12 mouse cellular contexts compared by ENCODE assay signal in the genomic region with DNA sequence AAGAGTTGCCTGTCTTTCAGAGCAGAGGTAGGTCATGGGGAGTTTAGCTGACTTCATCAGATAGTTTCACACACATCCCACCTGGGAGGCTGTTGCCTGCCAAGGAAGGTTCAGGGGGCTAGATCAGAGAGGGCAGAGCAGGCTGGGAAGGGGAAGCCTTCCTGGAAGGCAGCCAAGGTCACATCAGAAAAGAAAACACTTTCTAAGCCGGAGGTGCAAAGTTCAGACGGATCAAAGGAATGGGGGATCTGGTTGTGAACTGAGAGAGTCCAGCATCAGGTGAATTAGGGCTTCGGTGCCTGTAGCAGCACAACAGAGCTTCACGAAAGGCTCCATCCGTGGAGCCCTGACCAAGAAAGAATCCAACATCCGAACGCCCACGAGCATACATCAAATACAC.
A peak's percentile ranks its signal among the peaks of the same experiment; 100 is the strongest.
DNase-seq lines count a peak whose midpoint lies in the region; ATAC-seq and TF ChIP-seq lines count a peak whose summit lies in the region.
"Had no signal": no experiment of that assay in that cellular context is flagged by ENCODE, and none has a peak within 500 bp of the region (broad histone marks: within the 10 kb centered on the region; RNA-seq: fewer than 3 reads in every experiment).

No protein-coding gene starts in this region.

- no peak for TF ChIP-seq CTCF in liver, embryonic 14.5 days (IDR thresholded peaks at IDR 0.05; ENCODE audit: low read depth)

- no peak overlapping the region for H3K27ac ChIP-seq in kidney, embryonic 14.5 days (ENCODE audit: low read depth, low read length)
- no peak overlapping the region for H3K27ac ChIP-seq in kidney, embryonic 16.5 days (ENCODE audit: low read length)
- no peak overlapping the region for H3K27ac ChIP-seq in liver, embryonic 14.5 days
- no peak overlapping the region for H3K27ac ChIP-seq in forebrain, embryonic 13.5 days
- H3K27ac ChIP-seq: forebrain, embryonic 15.5 days; hindbrain, embryonic 15.5 days had no signal

- WGBS in kidney, embryonic 14.5 days: 28% methylated on average over 8 of the region's 8 CpGs
- WGBS in kidney, embryonic 16.5 days: 24% methylated on average over 8 of the region's 8 CpGs
- 52% methylated on average over 8 of the region's 8 CpGs for WGBS in liver, embryonic 14.5 days (ENCODE audit: insufficient replicate concordance)
- WGBS in forebrain, embryonic 13.5 days: 79% methylated on average over 8 of the region's 8 CpGs

- no peak for TF ChIP-seq EP300 in liver, embryonic 14.5 days (IDR thresholded peaks at IDR 0.05; ENCODE audit: low read depth)

- no peaks in the 10 kb centered on the region for H3K27me3 ChIP-seq in kidney, embryonic 14.5 days (ENCODE audit: control insufficient read depth, insufficient read depth, low read length)
- H3K27me3 ChIP-seq in kidney, embryonic 16.5 days (ENCODE audit: insufficient read depth, low read length): no peaks in the 10 kb centered on the region
- H3K27me3 ChIP-seq in liver, embryonic 14.5 days (ENCODE audit: control insufficient read depth, insufficient read depth, low read length): no peaks in the 10 kb centered on the region
- H3K27me3 ChIP-seq in forebrain, embryonic 13.5 days: peaks cover 43% of the 10 kb centered on the region

- no peak overlapping the region for H3K4me2 ChIP-seq in kidney, embryonic 14.5 days (replicated peaks; ENCODE audit: low read depth, low read length)
- no peak overlapping the region for H3K4me2 ChIP-seq in kidney, embryonic 16.5 days (replicated peaks; ENCODE audit: low read depth, low read length)
- no peak overlapping the region for H3K4me2 ChIP-seq in liver, embryonic 14.5 days (ENCODE audit: low read depth)
- no peak overlapping the region for H3K4me2 ChIP-seq in forebrain, embryonic 13.5 days
- H3K4me2 ChIP-seq: forebrain, embryonic 15.5 days; hindbrain, embryonic 15.5 days had no signal

- no peak overlapping the region for H3K4me3 ChIP-seq in kidney, embryonic 14.5 days (ENCODE audit: low read length)
- H3K4me3 ChIP-seq in kidney, embryonic 16.5 days (ENCODE audit: low read length): no peak overlapping the region
- no peak overlapping the region for H3K4me3 ChIP-seq in liver, embryonic 14.5 days (ENCODE audit: insufficient read depth in 1 of 2, low read depth in 2 of 2, low read length in 2 of 2)
- H3K4me3 ChIP-seq in forebrain, embryonic 13.5 days: no peak overlapping the region
- H3K4me3 ChIP-seq: forebrain, embryonic 15.5 days; hindbrain, embryonic 15.5 days had no signal

- no peak overlapping the region for H3K9ac ChIP-seq in kidney, embryonic 14.5 days (ENCODE audit: low read depth, low read length)
- no peak overlapping the region for H3K9ac ChIP-seq in kidney, embryonic 16.5 days (replicated peaks; ENCODE audit: low read length)
- no peak overlapping the region for H3K9ac ChIP-seq in liver, embryonic 14.5 days (replicated peaks)
- H3K9ac ChIP-seq in forebrain, embryonic 13.5 days: no peak overlapping the region
- H3K9ac ChIP-seq: forebrain, embryonic 15.5 days; hindbrain, embryonic 15.5 days had no signal

- no peaks in the 10 kb centered on the region for H3K36me3 ChIP-seq in kidney, embryonic 14.5 days (ENCODE audit: control insufficient read depth, insufficient read depth, low read length)
- H3K36me3 ChIP-seq in kidney, embryonic 16.5 days (ENCODE audit: insufficient read depth, low read length): no peaks in the 10 kb centered on the region
- H3K36me3 ChIP-seq in liver, embryonic 14.5 days (replicated peaks; ENCODE audit: control insufficient read depth, insufficient read depth, low read depth): no peaks in the 10 kb centered on the region
- no peaks in the 10 kb centered on the region for H3K36me3 ChIP-seq in forebrain, embryonic 13.5 days (ENCODE audit: poor library complexity, severe bottlenecking)
- H3K36me3 ChIP-seq: forebrain, embryonic 15.5 days; hindbrain, embryonic 15.5 days had no signal

- DNase-seq in kidney, adult 11 months: peak; percentile 15
- peak in 2 of 3 experiments; percentile 20 to 33 for DNase-seq in liver, embryonic 14.5 days (ENCODE audit: low read depth in 3 of 3, low spot score in 3 of 3)
- peak; percentile 85 for DNase-seq in yolk sac, embryonic 10.5 days (ENCODE audit: low spot score)
- no peak for DNase-seq in cerebellum, adult 11-12 months
- no peak for DNase-seq in thymus, postnatal 14 days
- DNase-seq: cerebellum, adult 2 months; heart, postnatal 10 days had no signal

- H3K4me1 ChIP-seq in kidney, embryonic 14.5 days (ENCODE audit: control insufficient read depth, insufficient read depth, low read length): peaks cover 15% of the 10 kb centered on the region
- peaks cover 22% of the 10 kb centered on the region for H3K4me1 ChIP-seq in kidney, embryonic 16.5 days (ENCODE audit: insufficient read depth, low read length)
- peaks cover 0 to 5% of the 10 kb centered on the region in 2 experiments; a peak in 1 of 4 replicates for H3K4me1 ChIP-seq in liver, embryonic 14.5 days (replicated peaks; ENCODE audit: control insufficient read depth in 2 of 2, insufficient read depth in 2 of 2, low read length in 1 of 2)
- H3K4me1 ChIP-seq in forebrain, embryonic 13.5 days: peaks cover 6% of the 10 kb centered on the region; the same call in 1 of the 2 replicates

- no peaks in the 10 kb centered on the region for H3K9me3 ChIP-seq in kidney, embryonic 14.5 days (ENCODE audit: control insufficient read depth, low read length)
- H3K9me3 ChIP-seq in kidney, embryonic 16.5 days (ENCODE audit: low read length): no peaks in the 10 kb centered on the region
- H3K9me3 ChIP-seq in liver, embryonic 14.5 days (ENCODE audit: control insufficient read depth, low read length): no peaks in the 10 kb centered on the region
- no peaks in the 10 kb centered on the region for H3K9me3 ChIP-seq in forebrain, embryonic 13.5 days (replicated peaks)
- H3K9me3 ChIP-seq: forebrain, embryonic 15.5 days; hindbrain, embryonic 15.5 days had no signal

- ATAC-seq in kidney, embryonic 14.5 days (ENCODE audit: low FRiP score, low TSS enrichment): no peak
- 0 out of 2 replicates have a peak, but pooled peaks have one; percentile 24 for ATAC-seq in kidney, embryonic 16.5 days (ENCODE audit: low FRiP score, low TSS enrichment)
- peak; percentile 28; the same call in 1 of the 2 replicates for ATAC-seq in liver, embryonic 14.5 days (ENCODE audit: insufficient read depth)
- no peak for ATAC-seq in forebrain, embryonic 13.5 days
- ATAC-seq: forebrain, embryonic 15.5 days had no signal

Comparison
In these comparisons a context has a peak if more than half of its experiments do, and no peak if none do; other contexts are left out.
1. ATAC-seq: peak in kidney, embryonic 16.5 days (single experiment) and liver, embryonic 14.5 days (single experiment); none in kidney, embryonic 14.5 days (single experiment) and forebrain, embryonic 13.5 days (single experiment).
2. DNase-seq: peak in kidney, adult 11 months (single experiment), liver, embryonic 14.5 days (2 of 3) and yolk sac, embryonic 10.5 days (single experiment); none in cerebellum, adult 11-12 months (single experiment) and thymus, postnatal 14 days (single experiment).